Mouse (Mus musculus) midbrain, embryonic 11.5 days (tissue): ENCODE data around the gene Atrn. TPM values are rescaled to one million over a fixed set of nuclear protein-coding genes. Genes with fewer than 3 reads are reported as not detected.
"Not testable (repeated sequence)": the region's sequence is repeated elsewhere in the genome, so short reads cannot be mapped to it uniquely, and the experiment has no call there.

Source experiments
- ATAC-seq: fragments of 200-750 bp; cut with Nextera tagmentation; 2 replicates; pipeline ENCODE4 v1.8.0; 2017; ENCODE audit warnings: moderate TSS enrichment, moderate library complexity; ENCODE audit not compliant: low FRiP score
- DNase-seq: peaks from one replicate; pipeline ENCODE4 v3.0.0; 2015; ENCODE audit warnings: low spot score; ENCODE audit errors: missing footprints
- H3K27ac ChIP-seq: fragments of 300-500 bp; sonication (generic); 2 replicates; pipeline ENCODE4 v1.5.1; 2014; ENCODE audit warnings: low read depth, low read length
- H3K27me3 ChIP-seq: fragments of 300-500 bp; sonication (generic); 2 replicates; pipeline ENCODE4 v1.6.1; 2014; ENCODE audit warnings: mild to moderate bottlenecking, low read length, moderate library complexity, mixed read lengths; ENCODE audit not compliant: control insufficient read depth, insufficient read depth
- H3K36me3 ChIP-seq: fragments of 300-500 bp; sonication (generic); 2 replicates; pipeline ENCODE4 v1.6.1; 2014; ENCODE audit warnings: mild to moderate bottlenecking, low read length, moderate library complexity, mixed read lengths; ENCODE audit not compliant: control insufficient read depth, insufficient read depth
- H3K4me1 ChIP-seq: fragments of 300-500 bp; sonication (generic); 2 replicates; pipeline ENCODE4 v1.6.1; 2014; ENCODE audit warnings: low read length; ENCODE audit not compliant: control insufficient read depth, insufficient read depth
- H3K4me2 ChIP-seq: fragments of 300-500 bp; sonication (generic); 2 replicates; pipeline ENCODE4 v1.6.1; 2014; ENCODE audit warnings: mild to moderate bottlenecking, moderate library complexity
- H3K4me3 ChIP-seq: fragments of 300-500 bp; sonication (generic); 2 replicates; pipeline ENCODE4 v1.5.1; 2014; ENCODE audit warnings: low read depth, low read length
- H3K9ac ChIP-seq: fragments of 300-500 bp; sonication (generic); 2 replicates; pipeline ENCODE4 v1.6.1; 2014; ENCODE audit warnings: low read length
- H3K9me3 ChIP-seq: fragments of 300-500 bp; sonication (generic); 2 replicates; pipeline ENCODE4 v1.6.1; 2016; ENCODE audit warnings: low read length; ENCODE audit not compliant: control insufficient read depth
- WGBS: fragments of 180-500 bp; shearing (Covaris S2); extraction: QIAGEN DNeasy Blood & Tissue Kit; methylation state at CpG from one replicate; pipeline ENCODE4 v1.1.7; 2014; 5-methylcytosine and 5-hydroxymethylcytosine counted together
- polyA plus RNA-seq: library from polyadenylated mRNA; unstranded; fragments of >200 nt; fragmentation: Nextera tagmentation; extraction: Ambion mirVana; gene quantifications from 2 replicates; pipeline ENCODE4 v1.2.1, GENCODE M21; 2014

Atrn gene
- polyA plus RNA-seq, 1 experiment from 2014 or later = 9.2 TPM

- WGBS = 87% methylated on average over 2 of the region's 2 CpGs
- DNase-seq (no peak), ATAC-seq (no peak)
These were observed 124.3 kb downstream of the Atrn start for GRCm38 (mm10) chr2:131030561-131030960.

GRCm38 (mm10) chr2:131030998-131031397 is 124.7 kb downstream of the Atrn start:
- H3K4me1 ChIP-seq = no peaks in the 10 kb centered on the region
- H3K27me3 ChIP-seq = no peaks in the 10 kb centered on the region
- no peak for ATAC-seq
- H3K36me3 ChIP-seq = no peaks in the 10 kb centered on the region
- no peak overlapping the region for H3K4me3 ChIP-seq
- H3K9ac ChIP-seq = no peak overlapping the region
- no peaks in the 10 kb centered on the region for H3K9me3 ChIP-seq
- DNase-seq = no peak
- WGBS = 85% methylated on average over 1 of the region's 1 CpGs
- H3K27ac ChIP-seq = no peak overlapping the region
- H3K4me2 ChIP-seq = no peak overlapping the region

More at GRCm38 (mm10) chr2:131030561-131030960, 124.3 kb downstream of the Atrn start:
- no peaks in the 10 kb centered on the region for H3K36me3 ChIP-seq
- no peak overlapping the region for H3K4me3 ChIP-seq
- H3K9me3 ChIP-seq = no peaks in the 10 kb centered on the region
- no peaks in the 10 kb centered on the region for H3K4me1 ChIP-seq
- H3K27me3 ChIP-seq = no peaks in the 10 kb centered on the region
- H3K4me2 ChIP-seq = no peak overlapping the region
- H3K9ac ChIP-seq = no peak overlapping the region
- H3K27ac ChIP-seq = no peak overlapping the region

DNA sequence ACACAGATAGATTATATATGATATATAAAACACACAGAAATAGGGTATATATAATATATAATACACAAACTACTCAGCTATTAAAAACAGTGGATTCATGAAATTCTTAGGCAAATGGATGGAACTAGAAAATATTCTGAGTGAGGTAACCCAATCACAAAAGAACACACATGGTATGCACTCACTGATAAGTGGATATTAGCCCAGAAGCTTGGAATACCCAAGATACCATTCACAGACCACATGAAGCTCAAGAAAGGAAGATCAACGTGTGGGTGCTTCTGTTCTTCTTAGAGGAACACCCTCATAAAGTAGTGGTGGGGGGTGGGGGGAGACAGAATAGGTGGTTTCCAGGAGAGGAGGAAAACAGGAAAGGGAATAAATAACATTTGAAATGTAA is 125.1 kb downstream of the Atrn start:
- WGBS = 63% methylated on average over 1 of the region's 1 CpGs
- not testable (repeated sequence) for H3K4me2 ChIP-seq, H3K9ac ChIP-seq, H3K27me3 ChIP-seq, ATAC-seq, DNase-seq, H3K4me3 ChIP-seq, H3K36me3 ChIP-seq, H3K9me3 ChIP-seq, H3K27ac ChIP-seq, H3K4me1 ChIP-seq

- H3K4me3 ChIP-seq = no peak overlapping the region
- no peak for DNase-seq
- WGBS = 83% methylated on average over 2 of the region's 2 CpGs
- H3K9me3 ChIP-seq = no peaks in the 10 kb centered on the region
- no peak overlapping the region for H3K27ac ChIP-seq
- H3K36me3 ChIP-seq = no peaks in the 10 kb centered on the region
- H3K4me1 ChIP-seq = peaks cover under 1% of the 10 kb centered on the region; the same call in 1 of the 2 replicates
- no peak for ATAC-seq
- peaks cover 17% of the 10 kb centered on the region for H3K27me3 ChIP-seq
- no peak overlapping the region for H3K4me2 ChIP-seq
- no peak overlapping the region for H3K9ac ChIP-seq
These were observed 130.0 kb downstream of the Atrn start for GRCm38 (mm10) chr2:131036343-131036742.

GRCm38 (mm10) chr2:131036757-131037156 is 130.5 kb downstream of the Atrn start:
- Histone ChIP-seq H3K4me2 (no peak overlapping the region), H3K9me3 (no peaks in the 10 kb centered on the region), H3K27ac (no peak overlapping the region), H3K4me1 (peaks cover 3% of the 10 kb centered on the region; the same call in 1 of the 2 replicates), H3K9ac (no peak overlapping the region), H3K4me3 (no peak overlapping the region), H3K36me3 (no peaks in the 10 kb centered on the region), H3K27me3 (peaks cover 21% of the 10 kb centered on the region)
- no peak for DNase-seq
- no peak for ATAC-seq

GRCm38 (mm10) chr2:131037226-131037990 is 131.1 kb downstream of the Atrn start:
- ATAC-seq (no peak), DNase-seq (no peak)
- H3K9me3 ChIP-seq = no peaks in the 10 kb centered on the region
- WGBS = 76% methylated on average over 17 of the region's 17 CpGs
- no peak overlapping the region for H3K27ac ChIP-seq
- H3K27me3 ChIP-seq = peaks cover 27% of the 10 kb centered on the region
- peaks cover 3% of the 10 kb centered on the region; the same call in 1 of the 2 replicates for H3K4me1 ChIP-seq
- H3K4me2 ChIP-seq = no peak overlapping the region
- no peaks in the 10 kb centered on the region for H3K36me3 ChIP-seq
- no peak overlapping the region for H3K4me3 ChIP-seq
- H3K9ac ChIP-seq = no peak overlapping the region

GRCm38 (mm10) chr2:131038197-131038596 is 131.9 kb downstream of the Atrn start:
- Histone ChIP-seq H3K36me3 (no peaks in the 10 kb centered on the region), H3K9ac (no peak overlapping the region), H3K4me3 (no peak overlapping the region), H3K27me3 (peaks cover 33% of the 10 kb centered on the region), H3K27ac (no peak overlapping the region), H3K9me3 (no peaks in the 10 kb centered on the region), H3K4me2 (no peak overlapping the region), H3K4me1 (peaks cover 3% of the 10 kb centered on the region; the same call in 1 of the 2 replicates)
- 93% methylated on average over 6 of the region's 6 CpGs for WGBS
- no peak for ATAC-seq
- DNase-seq = no peak

DNA sequence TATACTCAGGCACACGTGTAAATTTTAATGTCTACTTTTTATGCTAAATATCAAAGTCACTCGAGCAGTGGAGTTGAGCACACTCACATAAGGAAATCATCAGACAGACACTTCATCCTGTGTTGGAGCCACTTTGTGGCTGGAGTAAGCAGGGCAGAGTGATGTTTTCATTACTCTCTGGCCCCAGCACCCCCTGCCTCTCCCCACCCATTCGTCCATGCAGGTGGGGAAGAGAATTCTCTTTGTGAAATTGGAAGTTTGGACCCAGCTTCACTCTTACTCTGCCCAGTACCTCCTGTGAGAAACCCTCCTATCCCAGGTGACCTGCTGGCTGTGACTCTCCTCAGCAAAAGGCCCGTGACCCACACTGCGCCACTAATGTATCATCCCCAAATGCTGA is 132.4 kb downstream of the Atrn start:
- WGBS = 74% methylated on average over 5 of the region's 5 CpGs
- Histone ChIP-seq H3K4me1 (peaks cover 3% of the 10 kb centered on the region; the same call in 1 of the 2 replicates), H3K4me2 (no peak overlapping the region), H3K9me3 (no peaks in the 10 kb centered on the region), H3K9ac (no peak overlapping the region), H3K4me3 (no peak overlapping the region), H3K36me3 (no peaks in the 10 kb centered on the region), H3K27me3 (peaks cover 33% of the 10 kb centered on the region), H3K27ac (no peak overlapping the region)
- ATAC-seq = no peak
- DNase-seq = no peak
